Mouse (Mus musculus) midbrain, embryonic 11.5 days (tissue): ENCODE results near the gene Olfr452. TPM values are rescaled to one million over a fixed set of nuclear protein-coding genes. Genes with fewer than 3 reads are reported as not detected.
A peak's percentile ranks its signal among the peaks of the same experiment; 100 is the strongest.

Experiments
- ATAC-seq: fragments of 200-750 bp; cut with Nextera tagmentation; 2 replicates; pipeline ENCODE4 v1.8.0; 2017; ENCODE audit warnings: moderate TSS enrichment, moderate library complexity; ENCODE audit not compliant: low FRiP score
- DNase-seq: peaks from one replicate; pipeline ENCODE4 v3.0.0; 2015; ENCODE audit warnings: low spot score; ENCODE audit errors: missing footprints
- H3K27ac ChIP-seq: fragments of 300-500 bp; sonication (generic); 2 replicates; pipeline ENCODE4 v1.5.1; 2014; ENCODE audit warnings: low read depth, low read length
- H3K27me3 ChIP-seq: fragments of 300-500 bp; sonication (generic); 2 replicates; pipeline ENCODE4 v1.6.1; 2014; ENCODE audit warnings: mild to moderate bottlenecking, low read length, moderate library complexity, mixed read lengths; ENCODE audit not compliant: control insufficient read depth, insufficient read depth
- H3K36me3 ChIP-seq: fragments of 300-500 bp; sonication (generic); 2 replicates; pipeline ENCODE4 v1.6.1; 2014; ENCODE audit warnings: mild to moderate bottlenecking, low read length, moderate library complexity, mixed read lengths; ENCODE audit not compliant: control insufficient read depth, insufficient read depth
- H3K4me1 ChIP-seq: fragments of 300-500 bp; sonication (generic); 2 replicates; pipeline ENCODE4 v1.6.1; 2014; ENCODE audit warnings: low read length; ENCODE audit not compliant: control insufficient read depth, insufficient read depth
- H3K4me2 ChIP-seq: fragments of 300-500 bp; sonication (generic); 2 replicates; pipeline ENCODE4 v1.6.1; 2014; ENCODE audit warnings: mild to moderate bottlenecking, moderate library complexity
- H3K4me3 ChIP-seq: fragments of 300-500 bp; sonication (generic); 2 replicates; pipeline ENCODE4 v1.5.1; 2014; ENCODE audit warnings: low read depth, low read length
- H3K9ac ChIP-seq: fragments of 300-500 bp; sonication (generic); 2 replicates; pipeline ENCODE4 v1.6.1; 2014; ENCODE audit warnings: low read length
- H3K9me3 ChIP-seq: fragments of 300-500 bp; sonication (generic); 2 replicates; pipeline ENCODE4 v1.6.1; 2016; ENCODE audit warnings: low read length; ENCODE audit not compliant: control insufficient read depth
- WGBS: fragments of 180-500 bp; shearing (Covaris S2); extraction: QIAGEN DNeasy Blood & Tissue Kit; methylation state at CpG from one replicate; pipeline ENCODE4 v1.1.7; 2014; 5-methylcytosine and 5-hydroxymethylcytosine counted together
- polyA plus RNA-seq: library from polyadenylated mRNA; unstranded; fragments of >200 nt; fragmentation: Nextera tagmentation; extraction: Ambion mirVana; gene quantifications from 2 replicates; pipeline ENCODE4 v1.2.1, GENCODE M21; 2014

Olfr452 gene
- not detected in 2 replicates for polyA plus RNA-seq

DNA sequence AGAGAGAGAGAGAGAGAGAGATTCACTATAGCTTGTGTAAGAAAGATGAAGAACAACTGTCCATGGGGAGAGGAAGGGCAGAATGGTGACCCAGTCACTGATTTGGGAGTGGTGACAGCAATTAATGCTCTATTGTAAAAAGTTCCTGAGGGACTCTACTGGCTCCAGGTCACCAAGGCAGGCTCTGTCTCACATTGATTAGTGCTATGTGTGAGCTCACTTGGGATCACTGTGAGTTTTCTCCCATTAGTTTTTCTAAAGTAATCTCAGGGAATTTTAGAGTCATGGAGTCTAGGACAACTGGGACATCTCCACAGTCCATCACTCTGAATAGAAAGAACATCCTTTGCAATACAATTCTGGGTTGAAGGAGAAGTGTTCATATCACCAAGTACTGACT is at the start of gene Olfr452:
Olfr452 (plus strand) TSS at position 301 of the 400 bp plus-strand sequence.
- no peak within 1 kb of the TSS for H3K27ac ChIP-seq
- ATAC-seq = no peak
- H3K27me3 ChIP-seq = no peaks in the 10 kb centered on the region
- no peaks in the 10 kb centered on the region for H3K4me1 ChIP-seq
- H3K9me3 ChIP-seq = no peaks in the 10 kb centered on the region
- H3K36me3 ChIP-seq = no peaks in the 10 kb centered on the region
- H3K9ac ChIP-seq = no peak within 1 kb of the TSS
- DNase-seq = no peak
- no peak within 1 kb of the TSS for H3K4me2 ChIP-seq
- H3K4me3 ChIP-seq = no peak within 1 kb of the TSS

DNA sequence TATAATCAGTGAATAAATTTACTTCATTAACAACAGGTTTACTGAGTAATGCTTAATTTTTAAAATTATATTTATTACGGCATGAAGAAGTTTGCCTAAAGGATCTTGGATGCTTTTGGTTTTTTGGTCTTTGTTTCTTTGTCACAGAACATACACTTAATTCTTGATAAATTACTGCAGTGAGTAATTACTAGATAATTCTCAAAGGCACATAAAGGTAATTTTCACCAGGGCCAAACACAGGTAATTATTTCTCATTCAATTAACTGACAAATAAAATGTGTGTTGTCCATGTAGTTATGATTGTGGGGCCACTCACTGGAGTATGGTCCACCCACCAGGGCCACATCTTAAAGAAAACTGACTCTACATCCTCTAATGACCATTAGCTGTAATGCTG is 45.8 kb upstream of the Olfr452 start, which contains the start of gene Olfr453:
Olfr453 (plus strand) TSS at position 301 of the 400 bp plus-strand sequence.
- Histone ChIP-seq H3K27me3 (no peaks in the 10 kb centered on the region), H3K4me3 (no peak within 1 kb of the TSS), H3K9ac (no peak within 1 kb of the TSS), H3K27ac (no peak within 1 kb of the TSS), H3K4me1 (no peaks in the 10 kb centered on the region), H3K36me3 (no peaks in the 10 kb centered on the region), H3K9me3 (no peaks in the 10 kb centered on the region), H3K4me2 (no peak within 1 kb of the TSS)
- ATAC-seq (no peak), DNase-seq (no peak)
- 95% methylated on average over 1 of the region's 1 CpGs for WGBS

DNA sequence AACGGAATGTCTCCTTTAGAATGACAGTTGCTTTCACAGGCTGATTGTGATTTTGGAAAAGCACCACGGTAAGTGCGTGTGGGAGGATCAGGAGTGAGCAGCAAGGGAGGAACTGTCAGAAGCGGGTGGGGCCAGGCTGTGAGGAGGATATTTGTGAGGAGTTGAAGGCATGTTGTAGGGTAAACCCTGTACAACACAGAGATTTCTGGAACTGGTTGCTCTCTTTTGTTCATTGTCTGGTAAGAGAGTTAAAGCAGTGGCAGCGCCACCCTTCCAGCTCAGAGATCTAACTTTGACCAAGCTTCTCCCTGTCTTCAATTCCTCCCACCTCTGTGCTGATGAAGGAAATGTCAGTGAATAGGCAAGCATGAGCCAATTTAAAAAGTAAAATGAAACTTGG is 42.6 kb upstream of the Olfr452 start:
- Histone ChIP-seq H3K27ac (no peak overlapping the region), H3K9ac (no peak overlapping the region), H3K4me3 (no peak overlapping the region), H3K9me3 (no peaks in the 10 kb centered on the region), H3K4me2 (no peak overlapping the region), H3K4me1 (no peaks in the 10 kb centered on the region), H3K27me3 (no peaks in the 10 kb centered on the region), H3K36me3 (no peaks in the 10 kb centered on the region)
- no peak for ATAC-seq
- DNase-seq = no peak
- WGBS = 80% methylated on average over 5 of the region's 5 CpGs

DNA sequence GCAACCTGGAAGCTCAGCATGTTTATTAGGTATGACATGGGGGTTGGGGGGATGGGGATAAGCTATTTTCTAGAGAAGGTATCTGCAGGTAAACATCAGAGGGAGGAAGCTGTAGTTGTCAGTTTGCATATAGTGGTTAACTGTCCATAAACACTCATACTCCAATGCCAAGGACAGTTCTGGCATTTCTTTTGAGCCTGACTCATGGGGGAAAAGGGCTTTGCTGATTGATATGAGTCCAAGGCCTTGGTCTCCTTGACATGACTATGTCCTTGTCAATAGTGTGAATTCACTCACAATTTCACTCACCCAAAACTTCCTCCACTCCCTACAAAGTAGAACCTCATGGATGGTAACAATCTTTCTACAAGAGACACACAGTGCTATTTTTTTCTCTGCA is 37.0 kb upstream of the Olfr452 start:
- H3K27me3 ChIP-seq = no peaks in the 10 kb centered on the region
- H3K9me3 ChIP-seq = no peaks in the 10 kb centered on the region
- no peak overlapping the region for H3K27ac ChIP-seq
- DNase-seq = no peak
- no peak overlapping the region for H3K4me2 ChIP-seq
- no peak overlapping the region for H3K4me3 ChIP-seq
- no peaks in the 10 kb centered on the region for H3K4me1 ChIP-seq
- no peak overlapping the region for H3K9ac ChIP-seq
- no peaks in the 10 kb centered on the region for H3K36me3 ChIP-seq
- ATAC-seq = no peak

DNA sequence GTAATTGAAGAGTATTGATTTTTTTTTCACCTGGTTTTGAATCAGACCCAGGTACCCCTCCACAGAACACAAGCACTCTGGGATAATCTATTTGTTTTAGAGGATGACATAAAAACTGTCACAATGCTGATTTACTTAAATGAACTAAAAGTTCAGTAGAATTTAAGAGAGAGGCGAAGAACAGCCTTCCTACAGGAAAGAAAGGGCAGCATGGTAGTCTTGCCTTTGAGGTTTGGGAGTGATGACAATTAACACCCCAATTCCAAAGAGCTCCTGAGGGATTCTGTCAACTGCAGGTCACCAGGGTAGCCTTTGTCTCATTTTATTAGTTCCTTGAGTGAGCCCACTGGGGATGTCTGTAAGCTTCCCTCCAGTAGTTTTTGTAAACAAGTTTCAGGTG is 28.8 kb upstream of the Olfr452 start, which contains the start of gene Olfr38:
Olfr38 (plus strand) TSS at position 301 of the 400 bp plus-strand sequence.
- no peaks in the 10 kb centered on the region for H3K27me3 ChIP-seq
- DNase-seq = no peak

DNA sequence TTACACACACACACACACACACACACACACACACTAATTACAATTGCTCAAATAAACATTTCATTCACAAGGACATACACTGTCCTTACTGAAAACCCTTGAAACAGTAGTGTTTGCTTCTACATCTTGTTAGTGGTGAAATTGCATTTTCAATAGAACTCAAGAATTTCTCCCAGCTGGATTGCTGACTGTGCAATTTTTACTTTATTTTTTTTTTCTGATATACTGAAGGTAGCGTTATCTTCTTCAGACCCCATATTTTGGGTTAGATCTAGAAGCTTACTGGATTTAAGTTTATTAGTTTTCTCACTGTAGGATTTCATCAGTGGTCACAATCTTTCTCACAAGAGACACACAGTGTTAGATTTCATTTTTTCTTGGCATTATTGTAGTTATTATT is 7.8 kb upstream of the Olfr452 start:
- no peak for ATAC-seq

More for the DNA sequence above, 28.8 kb upstream of the Olfr452 start, which contains the start of gene Olfr38:
- Histone ChIP-seq H3K4me2 (no peak within 1 kb of the TSS), H3K4me3 (no peak within 1 kb of the TSS), H3K36me3 (no peaks in the 10 kb centered on the region), H3K27ac (no peak within 1 kb of the TSS), H3K9ac (no peak within 1 kb of the TSS), H3K9me3 (no peaks in the 10 kb centered on the region), H3K4me1 (no peaks in the 10 kb centered on the region)
- ATAC-seq = no peak
- WGBS = 76% methylated on average over 1 of the region's 1 CpGs

DNA sequence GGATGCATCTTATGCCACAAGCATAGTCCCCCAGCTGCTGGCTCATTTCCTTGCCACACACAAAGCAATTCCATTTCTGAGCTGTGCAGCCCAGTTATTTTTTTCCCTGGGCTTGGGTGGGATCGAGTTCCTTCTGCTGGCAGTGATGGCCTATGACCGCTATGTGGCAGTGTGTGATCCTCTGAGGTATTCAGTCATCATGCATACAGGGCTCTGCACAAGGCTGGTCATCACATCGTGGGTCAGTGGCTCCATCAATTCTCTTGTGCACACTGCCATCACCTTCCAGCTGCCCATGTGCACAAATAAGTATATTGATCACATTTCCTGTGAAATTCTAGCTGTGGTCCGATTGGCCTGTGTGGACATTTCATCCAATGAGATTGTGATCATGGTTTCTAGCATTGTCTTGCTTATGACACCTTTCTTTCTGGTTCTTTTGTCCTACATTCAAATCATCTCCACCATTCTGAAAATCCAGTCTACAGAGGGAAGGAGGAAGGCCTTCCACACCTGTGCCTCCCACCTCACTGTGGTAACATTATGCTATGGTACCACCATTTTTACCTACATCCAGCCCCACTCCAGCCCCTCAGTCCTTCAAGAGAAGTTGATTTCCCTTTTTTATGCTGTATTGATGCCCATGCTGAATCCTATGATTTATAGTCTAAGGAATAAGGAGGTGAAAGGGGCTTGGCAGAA is 5.5 kb downstream of the Olfr452 start:
- peak; percentile 59; the same call in 1 of the 2 replicates for ATAC-seq
- Histone ChIP-seq H3K9ac (no peak overlapping the region), H3K27ac (no peak overlapping the region), H3K27me3 (no peaks in the 10 kb centered on the region), H3K9me3 (no peaks in the 10 kb centered on the region), H3K36me3 (no peaks in the 10 kb centered on the region), H3K4me2 (no peak overlapping the region), H3K4me3 (no peak overlapping the region), H3K4me1 (no peaks in the 10 kb centered on the region)
- no peak for DNase-seq
- 41% methylated on average over 4 of the region's 4 CpGs for WGBS

More for the DNA sequence above, 7.8 kb upstream of the Olfr452 start:
- H3K36me3 ChIP-seq = no peaks in the 10 kb centered on the region
- WGBS = 89% methylated on average over 1 of the region's 1 CpGs
- DNase-seq = no peak
- H3K4me3 ChIP-seq = no peak overlapping the region
- H3K27ac ChIP-seq = no peak overlapping the region
- no peaks in the 10 kb centered on the region for H3K27me3 ChIP-seq
- no peaks in the 10 kb centered on the region for H3K9me3 ChIP-seq
- H3K4me2 ChIP-seq = no peak overlapping the region
- no peak overlapping the region for H3K9ac ChIP-seq
- no peaks in the 10 kb centered on the region for H3K4me1 ChIP-seq

DNA sequence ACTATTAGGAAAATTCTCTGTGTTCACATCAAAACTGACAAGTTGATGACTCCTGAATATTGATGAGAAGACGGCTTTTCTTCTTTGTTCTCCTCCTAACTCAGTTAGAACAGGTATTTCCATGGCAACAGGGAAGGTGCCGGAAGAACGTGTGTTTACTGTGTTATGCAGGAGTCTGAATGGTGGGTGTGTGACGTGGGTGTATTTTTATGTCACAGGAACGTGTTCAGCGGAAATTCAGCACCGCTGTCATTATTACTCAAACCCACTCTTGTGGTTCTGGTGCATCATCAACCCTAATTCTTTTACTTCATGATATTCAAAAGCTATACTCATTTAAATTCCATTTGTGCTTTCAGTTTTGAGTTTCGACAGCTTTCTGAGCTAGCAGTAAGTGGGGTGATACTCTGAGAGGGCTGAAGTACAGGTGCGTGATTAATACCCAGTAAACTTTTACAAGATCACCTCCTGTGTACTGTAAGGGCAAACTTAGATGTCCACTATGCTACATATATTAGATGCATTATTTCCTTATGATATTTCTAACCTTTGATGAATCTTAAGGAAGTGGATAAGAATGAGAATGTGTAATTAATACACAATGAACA is 6.2 kb downstream of the Olfr452 start:
- H3K27ac ChIP-seq = no peak overlapping the region
- H3K27me3 ChIP-seq = no peaks in the 10 kb centered on the region
- H3K4me3 ChIP-seq = no peak overlapping the region
- 85% methylated on average over 9 of the region's 9 CpGs for WGBS
- no peak overlapping the region for H3K4me2 ChIP-seq
- no peaks in the 10 kb centered on the region for H3K36me3 ChIP-seq
- H3K9me3 ChIP-seq = no peaks in the 10 kb centered on the region
- DNase-seq (no peak), ATAC-seq (no peak)
- H3K4me1 ChIP-seq = no peaks in the 10 kb centered on the region
- H3K9ac ChIP-seq = no peak overlapping the region

DNA sequence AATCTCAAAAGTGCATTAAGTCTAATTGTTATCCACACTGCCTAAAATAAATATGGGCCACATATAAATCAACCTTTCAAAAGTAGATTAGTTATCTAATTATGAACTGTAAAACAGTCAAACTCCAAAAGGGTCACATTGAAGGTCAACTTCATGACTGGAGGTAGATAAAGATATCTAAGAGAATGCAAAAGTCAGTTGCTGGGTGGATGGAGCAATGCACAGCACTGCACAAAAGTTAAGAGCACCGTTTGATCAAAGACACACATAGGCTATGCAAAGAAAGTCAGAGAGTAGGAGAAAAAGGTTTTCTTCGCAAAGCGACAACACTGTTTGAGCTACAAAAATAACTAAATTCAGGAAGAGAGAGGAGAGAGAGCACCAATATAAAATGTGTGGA is 10.1 kb downstream of the Olfr452 start:
- no peak overlapping the region for H3K9ac ChIP-seq
- 84% methylated on average over 3 of the region's 3 CpGs for WGBS
- no peaks in the 10 kb centered on the region for H3K4me1 ChIP-seq
- no peaks in the 10 kb centered on the region for H3K36me3 ChIP-seq
- H3K27me3 ChIP-seq = no peaks in the 10 kb centered on the region
- H3K4me3 ChIP-seq = no peak overlapping the region
- no peaks in the 10 kb centered on the region for H3K9me3 ChIP-seq
- ATAC-seq = no peak
- H3K4me2 ChIP-seq = no peak overlapping the region
- no peak for DNase-seq
- no peak overlapping the region for H3K27ac ChIP-seq
